Mouse (Mus musculus): ENCODE measurements around the gene Prkg1.

- TF ChIP-seq TAL1 (conservative IDR thresholded peaks at IDR 0.05; ENCODE audit: low read depth, low read length): no peak
- no peak for TF ChIP-seq CTCF (IDR thresholded peaks at IDR 0.05; ENCODE audit: low read depth, low read length)
Observed at GRCm38 (mm10) chr19:30998572-30998971, 766.3 kb downstream of the Prkg1 start.
